Mouse (Mus musculus): ENCODE data around the gene Eif4ebp2.

The Eif4ebp2 gene

DNA sequence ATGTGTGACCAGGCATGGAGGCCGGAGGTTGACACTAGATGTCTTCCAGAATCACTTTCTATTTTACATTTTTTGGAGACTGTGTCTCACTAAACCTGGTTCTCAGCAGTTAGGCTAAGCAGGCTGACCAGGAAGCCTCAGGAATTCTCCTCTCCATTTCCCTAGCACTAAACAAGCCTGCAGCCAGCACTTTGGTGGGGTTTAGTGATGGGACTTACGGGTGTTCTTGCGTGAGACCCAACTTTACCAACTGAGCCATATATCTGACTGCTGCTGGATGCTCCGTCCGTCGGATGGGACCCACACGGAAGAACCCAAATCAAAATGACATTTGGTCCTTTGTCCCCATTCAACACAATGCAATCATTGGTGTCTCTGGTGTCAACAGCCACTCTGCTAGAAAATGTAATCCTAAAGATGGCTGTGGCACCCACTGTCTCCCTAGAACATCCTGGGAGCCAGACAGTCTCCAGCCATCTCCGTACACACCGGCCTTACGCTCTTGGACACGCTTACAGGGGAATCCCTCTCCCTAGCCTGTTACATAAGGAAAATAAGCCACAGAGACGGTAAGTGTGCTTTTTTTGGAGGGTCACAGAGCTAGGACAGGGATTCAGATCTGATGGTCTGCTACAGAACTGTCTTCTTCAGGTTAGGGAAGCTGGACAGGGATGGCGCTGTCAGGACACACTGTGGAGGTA lies 73.0 kb downstream of the Eif4ebp2 start:
- no peak for DNase-seq

- DNase-seq, result no peak
These were observed 73.8 kb downstream of the Eif4ebp2 start for GRCm38 (mm10) chr10:61378698-61379097.

Measured in right cerebral cortex, postnatal 25 days (tissue).